Mouse (Mus musculus): ENCODE data around the gene Kl.

DNA sequence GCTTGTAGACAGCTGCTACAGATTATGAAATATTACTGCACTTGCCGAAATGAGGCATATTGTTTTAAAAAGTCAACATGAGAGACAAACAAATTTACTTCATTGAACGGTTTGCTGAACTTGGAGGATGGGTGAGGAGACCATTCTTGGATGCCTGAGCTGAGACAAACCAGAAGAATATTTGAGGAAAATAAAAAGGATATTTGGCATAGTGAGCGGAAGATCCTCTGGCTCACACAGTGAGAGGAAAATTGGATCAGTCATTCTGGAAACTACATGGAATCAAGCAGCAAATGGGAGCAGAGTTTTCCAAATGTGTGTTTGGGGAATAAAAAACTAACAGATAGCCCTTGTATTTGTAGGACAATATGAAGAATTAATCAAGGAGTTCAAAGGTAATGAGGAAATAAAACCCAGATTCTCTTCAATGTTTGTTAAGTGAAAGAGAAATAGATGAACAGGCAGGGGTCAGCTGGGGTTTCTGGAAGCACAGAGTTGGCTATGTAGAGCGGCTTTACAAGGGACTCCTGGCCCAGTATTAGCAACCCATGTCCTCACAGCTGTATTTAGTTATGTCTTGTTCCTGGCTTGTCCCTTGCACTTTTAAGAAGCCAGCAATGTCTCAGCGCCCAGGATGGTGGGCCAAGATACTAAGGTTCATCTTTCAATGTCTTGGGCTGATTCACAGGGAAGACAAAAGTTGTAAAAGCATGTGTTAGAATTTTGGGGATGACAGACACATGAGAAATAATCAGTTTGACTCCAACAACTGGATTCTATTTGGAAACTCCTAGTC is 27.1 kb downstream of the Kl start:
- TF ChIP-seq CTCF (IDR thresholded peaks at IDR 0.05; ENCODE audit: extremely low read depth, insufficient read length, insufficient replicate concordance, low read depth, low read length) (no peak), POLR2A (IDR thresholded peaks at IDR 0.05; ENCODE audit: low read depth, low read length) (no peak)

All from small intestine, adult 2 months (tissue).